Mouse (Mus musculus): ENCODE measurements at regions not wholly inside any gene's neighbourhood (a gene's known extent, or its start where the extent isn't known, plus 50 kb on each side); places are given as distances from the start of the nearest gene placed in this dataset.

GRCm38 (mm10) chr13:8089519-8089918 is 113.1 kb upstream of the Adarb2 start:
- Histone ChIP-seq H3K4me1 (ENCODE audit: control insufficient read depth in 1 of 2, insufficient read depth in 2 of 2, low read length in 2 of 2) (no peaks in the 10 kb centered on the region), H3K9ac (ENCODE audit: control insufficient read depth, low read depth, low read length, poor library complexity, severe bottlenecking) (no peak overlapping the region), H3K27me3 (ENCODE audit: control insufficient read depth in 1 of 2, insufficient read depth in 2 of 2, low read length in 2 of 2) (no peaks in the 10 kb centered on the region; a peak in 1 of 4 replicates), H3K9me3 (replicated peaks; ENCODE audit: insufficient read depth, low read length) (no peaks in the 10 kb centered on the region), H3K27ac (ENCODE audit: control insufficient read depth, low read depth, low read length) (no peak overlapping the region), H3K36me3 (ENCODE audit: control insufficient read depth in 1 of 2, insufficient read depth in 2 of 2, low read length in 2 of 2) (peaks cover 0 to 2% of the 10 kb centered on the region in 2 experiments; a peak in 1 of 4 replicates), H3K79me2 (ENCODE audit: control insufficient read depth, insufficient read depth, low read length, poor library complexity) (no peaks in the 10 kb centered on the region), H3K4me3 (ENCODE audit: control insufficient read depth in 1 of 2, insufficient read depth in 1 of 2, low read depth in 2 of 2, low read length in 2 of 2) (no peak overlapping the region)
- peak; percentile 28; the same call in 1 of the 2 replicates for TF ChIP-seq TCF12 (IDR thresholded peaks at IDR 0.05; ENCODE audit: low read depth, low read length)
- TF ChIP-seq ETS1 (IDR thresholded peaks at IDR 0.05; ENCODE audit: low read depth, low read length), result peak; percentile 31; the same call in 1 of the 2 replicates
- peak; percentile 32 to 44; a peak in 3 of 4 replicates for TF ChIP-seq EP300 (IDR thresholded peaks at IDR 0.05; ENCODE audit: low read depth in 1 of 2, low read length in 2 of 2)
- no peak for TF ChIP-seq CTCF (IDR thresholded peaks at IDR 0.05 in 2 of 3, conservative IDR thresholded peaks at IDR 0.05 in 1 of 3; ENCODE audit: control insufficient read depth in 1 of 3, insufficient read depth in 1 of 3, low read depth in 2 of 3, low read length in 3 of 3, poor library complexity in 1 of 3, severe bottlenecking in 1 of 3)
- TF ChIP-seq GATA1 (IDR thresholded peaks at IDR 0.05; ENCODE audit: low read depth, low read length), result peak; percentile 51
- DNase-seq (ENCODE audit: low read depth, low spot score), result peak; percentile 52

- Histone ChIP-seq H3K27ac (ENCODE audit: control insufficient read depth, low read depth, low read length) (no peak overlapping the region), H3K4me3 (ENCODE audit: control insufficient read depth in 1 of 2, insufficient read depth in 1 of 2, low read depth in 2 of 2, low read length in 2 of 2) (no peak overlapping the region), H3K9ac (ENCODE audit: control insufficient read depth, low read depth, low read length, poor library complexity, severe bottlenecking) (no peak overlapping the region), H3K4me1 (ENCODE audit: control insufficient read depth in 1 of 2, insufficient read depth in 2 of 2, low read length in 2 of 2) (no peaks in the 10 kb centered on the region), H3K27me3 (ENCODE audit: control insufficient read depth in 1 of 2, insufficient read depth in 2 of 2, low read length in 2 of 2) (peaks cover 0 to 2% of the 10 kb centered on the region in 2 experiments; a peak in 2 of 4 replicates), H3K36me3 (ENCODE audit: control insufficient read depth in 1 of 2, insufficient read depth in 2 of 2, low read length in 2 of 2) (no peaks in the 10 kb centered on the region), H3K79me2 (ENCODE audit: control insufficient read depth, insufficient read depth, low read length, poor library complexity) (no peaks in the 10 kb centered on the region), H3K9me3 (replicated peaks; ENCODE audit: insufficient read depth, low read length) (no peaks in the 10 kb centered on the region)
- no peak for TF ChIP-seq MAZ (IDR thresholded peaks at IDR 0.05; ENCODE audit: low read depth, low read length)
- TF ChIP-seq MEF2A (IDR thresholded peaks at IDR 0.05; ENCODE audit: extremely low read depth, insufficient replicate concordance, low read depth, low read length, poor library complexity, severe bottlenecking), result no peak
- no peak for TF ChIP-seq ZMIZ1 (IDR thresholded peaks at IDR 0.05; ENCODE audit: low read depth, low read length)
- TF ChIP-seq SIN3A (IDR thresholded peaks at IDR 0.05; ENCODE audit: low read length), result no peak
- no peak for TF ChIP-seq POLR2AphosphoS2 (IDR thresholded peaks at IDR 0.05; ENCODE audit: low read length)
- no peak for TF ChIP-seq TAL1 (IDR thresholded peaks at IDR 0.05; ENCODE audit: low read length)
- TF ChIP-seq USF1 (IDR thresholded peaks at IDR 0.05; ENCODE audit: low read depth, low read length), result no peak
- no peak for TF ChIP-seq CHD1 (IDR thresholded peaks at IDR 0.05; ENCODE audit: low read depth, low read length)
- no peak for TF ChIP-seq GATA1 (IDR thresholded peaks at IDR 0.05; ENCODE audit: low read depth, low read length)
- TF ChIP-seq TCF12 (IDR thresholded peaks at IDR 0.05; ENCODE audit: low read depth, low read length), result no peak
- no peak for TF ChIP-seq ZC3H11A (IDR thresholded peaks at IDR 0.05; ENCODE audit: low read depth, low read length)
- no peak for TF ChIP-seq KAT2A (conservative IDR thresholded peaks at IDR 0.05; ENCODE audit: low read depth, low read length)
- TF ChIP-seq SMC3 (IDR thresholded peaks at IDR 0.05; ENCODE audit: low read depth, low read length), result no peak
- DNase-seq (ENCODE audit: low read depth, low spot score), result no peak
Observed at GRCm38 (mm10) chr13:8108701-8109100, 94.0 kb upstream of the Adarb2 start.

All from MEL (cell line).